Mouse (Mus musculus) stomach, adult 2 months (tissue): ENCODE data around the gene Traf7. TPM values are rescaled to one million over a fixed set of nuclear protein-coding genes. Genes with fewer than 3 reads are reported as not detected.

Experiments used
- polyA plus RNA-seq: library from polyadenylated mRNA; depleted of rRNA; stranded (reverse); fragments of >200 nt; gene quantifications from 2 replicates; pipeline ENCODE4 v1.2.3, GENCODE M21; 2012; rRNA removed

The Traf7 gene
- polyA plus RNA-seq, result 69.9 and 81.7 TPM in 2 replicates

DNA sequence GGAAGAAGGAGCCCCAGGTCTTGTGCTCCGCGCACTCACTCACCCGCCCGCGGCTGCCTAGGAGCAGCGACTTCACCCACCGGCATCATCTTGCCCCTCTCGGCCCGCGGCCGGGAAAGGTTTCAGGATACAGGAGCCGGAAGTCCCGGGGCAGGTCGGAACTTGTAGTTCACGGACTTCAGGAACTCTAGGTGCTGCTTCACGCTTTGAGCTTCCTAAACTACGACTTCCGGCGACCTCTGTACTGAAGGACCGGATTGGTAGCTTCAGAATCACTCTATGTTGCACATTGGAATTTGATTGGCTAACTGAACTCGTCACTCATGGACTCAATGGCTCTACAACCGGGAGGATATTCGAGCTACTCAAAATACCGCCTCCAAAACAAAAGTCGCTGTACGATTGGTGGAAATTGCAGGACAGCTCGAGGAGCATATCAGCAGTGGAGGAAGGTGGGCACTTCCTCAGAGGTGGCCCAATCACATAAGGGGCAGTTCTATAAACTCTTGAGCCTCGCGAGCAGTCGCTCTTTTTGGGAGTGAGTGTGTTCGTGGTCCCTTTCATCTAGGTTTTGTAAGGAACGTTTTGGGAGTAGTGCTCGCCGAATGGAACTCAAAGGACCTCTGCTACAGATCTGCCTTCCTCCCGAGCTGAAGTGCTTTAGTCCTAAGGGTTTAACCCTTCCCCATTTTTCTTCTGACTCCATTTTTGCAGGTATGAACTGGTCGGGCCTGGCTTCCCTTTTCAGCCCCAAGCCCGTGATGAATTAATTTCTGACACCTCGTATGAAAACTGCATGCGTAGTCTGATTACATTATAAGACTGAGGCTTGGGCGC lies at the start of gene Traf7:
Gene Traf7 (minus strand): TSS at position 216 of the 837 bp plus-strand sequence.

DNA sequence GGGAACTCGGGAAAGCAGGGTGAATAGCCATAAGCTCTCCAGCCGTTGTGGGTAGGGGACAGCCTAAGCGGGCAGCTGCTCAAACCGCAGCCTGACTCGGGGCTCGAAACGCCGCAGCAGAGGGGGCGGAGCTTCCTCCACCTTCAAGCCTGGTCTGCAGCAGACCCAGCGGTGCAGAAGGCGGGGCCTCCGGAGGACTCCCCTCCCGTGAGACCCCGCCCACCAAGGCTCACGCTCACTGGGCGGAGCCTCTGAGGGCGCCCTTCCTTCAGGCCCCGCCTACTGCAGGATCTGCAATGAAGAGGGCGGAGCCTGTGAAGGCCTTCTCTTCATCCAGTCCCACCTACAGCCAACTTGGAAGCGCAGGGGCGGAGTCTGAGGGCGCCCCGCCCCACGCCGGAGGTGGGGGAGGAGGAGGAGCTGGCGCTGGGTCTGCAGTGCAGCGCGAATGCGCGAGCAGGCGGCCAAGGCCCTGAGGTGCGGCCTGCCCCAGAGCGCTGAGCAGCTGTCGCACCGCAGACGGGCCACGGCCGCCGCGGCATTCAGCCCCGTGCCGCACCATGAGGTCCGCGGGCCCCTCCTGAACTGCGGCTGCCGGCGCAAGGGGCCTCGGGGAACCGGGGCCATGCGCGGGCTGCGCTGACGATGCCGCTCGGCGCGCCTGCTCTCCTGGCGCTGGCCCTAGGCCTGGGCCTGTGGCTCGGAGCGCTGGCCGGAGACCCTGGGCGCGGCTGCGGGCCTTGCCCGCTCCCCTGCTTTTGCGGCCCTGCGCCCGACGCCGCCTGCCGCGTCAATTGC lies 22.1 kb upstream of the Traf7 start, which contains the start of gene Pkd1:
Gene Pkd1 (plus strand): TSS at position 217 of the 798 bp plus-strand sequence.

DNA sequence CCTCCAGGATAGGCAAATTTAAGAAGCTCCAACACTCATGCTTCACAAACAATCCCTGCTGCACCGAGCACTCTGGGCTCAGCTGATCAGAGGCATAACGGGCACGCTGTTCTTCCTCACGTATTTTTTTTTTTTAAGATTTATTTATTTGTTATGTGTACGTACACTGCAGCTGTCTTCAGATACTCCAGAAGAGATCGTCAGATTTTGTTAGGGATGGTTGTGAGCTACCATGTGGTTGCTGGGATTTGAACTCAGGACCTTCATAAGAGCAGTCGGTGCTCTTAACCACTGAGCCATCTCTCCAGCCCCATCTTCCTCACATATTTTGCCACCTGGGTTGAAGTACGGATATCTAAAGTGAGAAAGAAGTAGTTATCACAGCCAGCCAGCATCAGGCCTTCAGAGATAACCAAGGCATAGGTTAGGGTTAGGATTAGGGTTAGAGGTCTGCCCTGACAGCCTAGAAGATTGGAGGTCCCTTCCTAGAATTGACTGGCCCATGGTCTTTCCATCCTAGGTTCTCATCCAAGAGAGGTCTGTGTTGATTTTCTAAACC lies 6.5 kb upstream of the Traf7 start, which contains the start of gene Rab26:
Gene Rab26 (minus strand): TSS at position 51 of the 559 bp plus-strand sequence.

DNA sequence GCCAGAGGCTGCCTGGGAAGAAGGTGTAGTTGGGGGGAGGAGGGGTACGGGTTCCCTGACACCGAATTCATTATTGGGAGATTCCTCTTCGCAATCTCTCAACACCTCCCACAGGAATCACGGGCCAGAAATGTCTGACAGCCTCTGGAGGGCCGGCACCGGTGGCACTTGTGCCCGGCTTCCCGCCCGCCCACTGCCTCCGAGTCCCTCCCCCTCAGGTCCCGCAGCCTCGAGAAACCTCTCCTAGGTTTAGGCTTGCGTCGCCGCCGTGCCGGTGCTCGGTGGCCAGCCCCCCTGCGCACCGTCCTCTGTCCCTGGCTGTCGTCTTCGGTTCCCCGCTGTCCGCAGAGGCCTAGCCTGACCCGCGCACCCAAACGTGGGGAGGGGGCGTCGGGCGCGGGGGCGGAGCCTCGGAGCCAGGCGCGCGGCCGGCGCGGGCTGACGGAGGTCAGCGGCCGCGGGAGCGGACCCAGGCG lies 39.5 kb downstream of the Traf7 start, which contains the start of gene Caskin1:
Gene Caskin1 (plus strand): TSS at position 416 of the 476 bp plus-strand sequence.

DNA sequence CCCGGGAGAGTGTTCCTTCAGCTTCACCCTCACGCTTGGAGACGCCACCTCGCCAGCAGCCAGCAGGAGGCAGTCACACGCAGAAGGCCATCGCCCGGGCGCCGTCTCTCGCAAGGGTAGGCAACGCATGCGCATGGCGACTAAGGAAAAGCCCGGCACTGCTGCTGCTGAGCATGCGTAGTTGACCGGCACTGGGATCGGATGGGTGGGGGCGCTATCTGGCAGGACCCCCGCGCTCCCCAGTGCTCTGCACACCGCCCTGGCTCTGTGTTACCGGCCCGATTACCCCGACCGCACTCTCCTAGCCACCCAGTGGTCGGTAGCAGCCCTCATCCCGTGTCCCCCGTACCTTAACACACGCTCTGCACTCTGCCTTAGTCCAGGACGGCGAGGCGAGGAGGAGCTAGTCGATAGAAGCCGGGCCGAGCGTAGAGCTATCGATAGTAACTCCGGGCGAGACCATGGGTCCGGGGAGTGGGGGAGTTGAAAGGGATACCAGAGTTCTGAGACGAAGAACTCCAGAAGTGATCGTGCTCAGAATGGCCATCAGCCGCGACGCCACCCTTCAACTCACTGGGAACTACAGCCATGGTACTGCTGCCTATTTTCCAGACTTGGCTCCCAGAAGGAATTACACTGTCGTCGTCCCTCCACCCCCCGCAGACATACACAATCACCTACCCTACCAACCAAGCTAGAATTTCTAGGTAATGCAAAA lies 48.9 kb downstream of the Traf7 start, which contains the start of gene Mlst8:
Gene Mlst8 (minus strand): TSS at position 416 of the 718 bp plus-strand sequence.

DNA sequence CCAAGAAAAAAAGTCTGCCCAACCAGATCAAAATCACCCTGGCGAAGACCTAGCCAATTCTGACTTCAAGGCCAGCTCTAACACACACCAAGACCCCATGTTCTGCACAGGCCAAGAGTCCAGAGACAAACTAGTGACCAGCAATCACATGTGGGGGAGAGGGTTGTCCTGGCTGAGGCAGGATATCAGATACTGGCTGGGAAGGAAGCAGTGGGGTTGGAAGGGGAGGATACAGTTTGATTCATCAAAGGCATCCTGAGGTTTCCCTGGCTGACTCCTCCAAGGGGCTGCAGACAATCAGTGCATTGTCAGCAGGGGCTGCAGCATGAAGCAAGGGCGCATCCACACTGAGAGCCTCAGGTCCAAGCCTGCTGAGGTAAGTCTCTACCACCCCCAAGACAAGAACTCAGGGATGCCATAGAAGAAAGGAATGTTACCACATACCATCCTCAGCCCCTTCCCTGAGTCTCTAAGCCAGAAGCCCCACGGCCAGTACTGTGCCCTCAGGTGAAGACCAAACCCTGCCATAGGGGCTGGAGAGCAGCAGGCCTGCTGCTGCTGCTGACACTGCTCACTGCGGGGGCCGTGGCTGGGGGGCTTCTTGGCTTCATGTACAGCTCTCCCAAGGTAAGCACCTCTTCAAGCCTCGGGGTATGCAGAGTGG lies 54.0 kb downstream of the Traf7 start, which contains the start of gene Bricd5:
Gene Bricd5 (plus strand): TSS at position 273 of the 664 bp plus-strand sequence.

DNA sequence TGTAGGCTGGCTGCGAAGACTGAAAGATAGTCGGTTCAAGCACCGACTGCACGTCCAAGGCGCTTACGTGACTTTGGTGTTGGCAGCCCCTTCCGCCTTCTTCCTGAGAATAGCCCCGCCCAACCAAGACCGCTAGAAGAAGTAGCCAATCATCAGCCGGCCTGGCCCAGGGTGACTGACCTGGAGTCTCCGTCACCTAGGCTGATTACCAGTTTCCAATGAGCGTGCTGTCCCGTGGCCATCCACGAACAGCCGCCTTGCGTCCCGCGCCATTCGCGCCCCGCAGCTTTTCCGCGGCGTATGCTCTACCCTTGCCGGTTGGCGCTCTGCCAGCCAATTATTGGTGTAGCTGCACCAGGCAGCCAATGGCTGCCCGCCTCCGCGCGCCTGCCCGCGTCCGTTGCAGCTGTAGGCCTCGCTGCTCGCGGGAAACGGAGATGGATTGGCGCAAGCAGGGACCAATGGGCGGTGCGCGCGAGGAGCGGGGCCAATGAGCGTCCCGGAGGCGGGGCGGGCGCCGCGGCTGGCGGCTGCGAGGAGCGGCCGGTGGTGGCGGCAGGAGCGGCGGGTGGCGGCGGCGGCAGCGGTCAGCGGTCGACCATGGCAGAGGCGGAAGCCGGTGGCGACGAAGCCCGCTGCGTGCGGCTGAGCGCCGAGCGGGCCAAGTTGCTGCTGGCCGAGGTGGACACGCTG lies 57.7 kb downstream of the Traf7 start, which contains the start of the genes E4f1 and Pgp:
Gene E4f1 (minus strand): TSS at position 404 of the 693 bp plus-strand sequence.
Gene Pgp (plus strand): TSS at position 483 of the 693 bp plus-strand sequence.

Other genes starting within 250 kb of the Traf7 start
- gene Abca17, start 176.9 kb downstream of the Traf7 start, polyA plus RNA-seq, result not detected in 2 replicates
- gene Abca3, start 176.0 kb downstream of the Traf7 start, polyA plus RNA-seq, result 21.6 and 28.9 TPM in 2 replicates
- gene Rnps1, start 113.4 kb downstream of the Traf7 start, polyA plus RNA-seq, result 34.7 and 57.6 TPM in 2 replicates
- gene Eci1, start 101.3 kb downstream of the Traf7 start, polyA plus RNA-seq, result 36.9 and 55.2 TPM in 2 replicates
- 14.8 and 19.5 TPM in 2 replicates for gene Dnase1l2, start 84.8 kb downstream of the Traf7 start, polyA plus RNA-seq
- 36.0 and 36.4 TPM in 2 replicates for gene E4f1, start 57.6 kb downstream of the Traf7 start, polyA plus RNA-seq
- 31.9 and 71.4 TPM in 2 replicates for gene Pgp, start 57.5 kb downstream of the Traf7 start, polyA plus RNA-seq
- 0.89 and 2.0 TPM in 2 replicates for gene Bricd5, start 54.1 kb downstream of the Traf7 start, polyA plus RNA-seq
- 17.7 and 18.0 TPM in 2 replicates for gene Mlst8, start 48.9 kb downstream of the Traf7 start, polyA plus RNA-seq
- gene Caskin1, start 39.3 kb downstream of the Traf7 start, polyA plus RNA-seq, result 0.31 and 0.43 TPM in 2 replicates
- 0.52 and 0.64 TPM in 2 replicates for gene Rab26, start 6.3 kb upstream of the Traf7 start, polyA plus RNA-seq
- 28.7 and 31.6 TPM in 2 replicates for gene Pkd1, start 21.9 kb upstream of the Traf7 start, polyA plus RNA-seq
- gene Tsc2, start 104.7 kb upstream of the Traf7 start, polyA plus RNA-seq, result 76.4 and 92.7 TPM in 2 replicates
- 4.2 and 7.1 TPM in 2 replicates for gene Nthl1, start 104.7 kb upstream of the Traf7 start, polyA plus RNA-seq
- gene Slc9a3r2, start 122.4 kb upstream of the Traf7 start, polyA plus RNA-seq, result 79.0 and 91.9 TPM in 2 replicates
- gene Npw, start 130.5 kb upstream of the Traf7 start, polyA plus RNA-seq, result 82.5 and 162 TPM in 2 replicates
- 38.5 and 39.1 TPM in 2 replicates for gene Zfp598, start 141.7 kb upstream of the Traf7 start, polyA plus RNA-seq
- 1.4 and 1.7 TPM in 2 replicates for gene Syngr3, start 162.0 kb upstream of the Traf7 start, polyA plus RNA-seq
- 7.2 and 30.2 TPM in 2 replicates for gene Gfer, start 168.2 kb upstream of the Traf7 start, polyA plus RNA-seq
- 11.3 and 12.3 TPM in 2 replicates for gene Noxo1, start 168.3 kb upstream of the Traf7 start, polyA plus RNA-seq
- 25.5 and 30.0 TPM in 2 replicates for gene Tbl3, start 179.7 kb upstream of the Traf7 start, polyA plus RNA-seq
- 0.13 and 0.33 TPM in 2 replicates for gene Rnf151, start 190.1 kb upstream of the Traf7 start, polyA plus RNA-seq
- gene Rps2, start 190.2 kb upstream of the Traf7 start, polyA plus RNA-seq, result 1,596 and 3,241 TPM in 2 replicates
- 158 and 263 TPM in 2 replicates for gene Ndufb10, start 196.5 kb upstream of the Traf7 start, polyA plus RNA-seq
- gene Rpl3l, start 199.9 kb upstream of the Traf7 start, polyA plus RNA-seq, result 2.5 and 3.6 TPM in 2 replicates
- gene Msrb1, start 208.7 kb upstream of the Traf7 start, polyA plus RNA-seq, result 78.4 and 78.5 TPM in 2 replicates
- gene Hs3st6, start 225.1 kb upstream of the Traf7 start, polyA plus RNA-seq, result 3.0 and 3.9 TPM in 2 replicates